Mouse (Mus musculus): ENCODE results near the gene Fam102b. TPM values are rescaled to one million over a fixed set of nuclear protein-coding genes. Genes with fewer than 3 reads are reported as not detected.

The Fam102b gene
- polyA plus RNA-seq, 1 experiment, result 3.7 TPM

- Histone ChIP-seq H3K27me3 (ENCODE audit: control insufficient read depth, insufficient read depth, insufficient read length) (no peaks in the 10 kb centered on the region), H3ac (ENCODE audit: control insufficient read depth, insufficient read length) (no peak overlapping the region), H3K4me2 (ENCODE audit: low read depth) (no peak overlapping the region), H3K79me2 (ENCODE audit: control insufficient read depth, insufficient read depth) (no peaks in the 10 kb centered on the region), H3K36me3 (ENCODE audit: control insufficient read depth, insufficient read depth) (no peaks in the 10 kb centered on the region), H3K4me3 (no peak overlapping the region)
- TF ChIP-seq TCF12 (IDR thresholded peaks at IDR 0.05; ENCODE audit: insufficient read depth, poor library complexity, severe bottlenecking), result no peak
- no peak for TF ChIP-seq POLR2AphosphoS2 (IDR thresholded peaks at IDR 0.05; ENCODE audit: insufficient read length, low read depth)
- TF ChIP-seq MAX (IDR thresholded peaks at IDR 0.05; ENCODE audit: low read depth), result no peak
- TF ChIP-seq CEBPB (IDR thresholded peaks at IDR 0.05; ENCODE audit: insufficient read depth, poor library complexity, severe bottlenecking), result no peak
- no peak for TF ChIP-seq TCF3 (IDR thresholded peaks at IDR 0.05; ENCODE audit: insufficient read length, low read depth)
- TF ChIP-seq POLR2A (IDR thresholded peaks at IDR 0.05; ENCODE audit: insufficient read length, low read depth), result no peak
- no peak for TF ChIP-seq MYOG (IDR thresholded peaks at IDR 0.05; ENCODE audit: control insufficient read depth in 1 of 3, insufficient read depth in 1 of 3, insufficient read length in 2 of 3, low read depth in 2 of 3)
- no peak for TF ChIP-seq MYOD1 (IDR thresholded peaks at IDR 0.05; ENCODE audit: control insufficient read depth in 1 of 3, insufficient read length in 2 of 3, low read depth in 2 of 3)
- no peak for TF ChIP-seq SRF (IDR thresholded peaks at IDR 0.05; ENCODE audit: control insufficient read depth, insufficient read length, low read depth)
- no peak for TF ChIP-seq USF1 (IDR thresholded peaks at IDR 0.05; ENCODE audit: low read depth)
- TF ChIP-seq E2F4 (IDR thresholded peaks at IDR 0.05; ENCODE audit: insufficient read depth), result no peak
- TF ChIP-seq REST (IDR thresholded peaks at IDR 0.05; ENCODE audit: insufficient read depth, insufficient read length), result no peak
These were observed 61.4 kb downstream of the Fam102b start for GRCm38 (mm10) chr3:108966051-108966450.

- Histone ChIP-seq H3K4me3 (no peak overlapping the region), H3ac (ENCODE audit: control insufficient read depth, insufficient read length) (no peak overlapping the region), H3K4me2 (ENCODE audit: low read depth) (no peak overlapping the region), H3K79me2 (ENCODE audit: control insufficient read depth, insufficient read depth) (no peaks in the 10 kb centered on the region), H3K27me3 (ENCODE audit: control insufficient read depth, insufficient read depth, insufficient read length) (no peaks in the 10 kb centered on the region), H3K36me3 (ENCODE audit: control insufficient read depth, insufficient read depth) (no peaks in the 10 kb centered on the region)
- TF ChIP-seq CEBPB (IDR thresholded peaks at IDR 0.05; ENCODE audit: insufficient read depth, poor library complexity, severe bottlenecking) (no peak), MAX (IDR thresholded peaks at IDR 0.05; ENCODE audit: low read depth) (no peak), TCF3 (IDR thresholded peaks at IDR 0.05; ENCODE audit: insufficient read length, low read depth) (no peak)
These were observed 62.9 kb downstream of the Fam102b start for GRCm38 (mm10) chr3:108964361-108965044.

DNA sequence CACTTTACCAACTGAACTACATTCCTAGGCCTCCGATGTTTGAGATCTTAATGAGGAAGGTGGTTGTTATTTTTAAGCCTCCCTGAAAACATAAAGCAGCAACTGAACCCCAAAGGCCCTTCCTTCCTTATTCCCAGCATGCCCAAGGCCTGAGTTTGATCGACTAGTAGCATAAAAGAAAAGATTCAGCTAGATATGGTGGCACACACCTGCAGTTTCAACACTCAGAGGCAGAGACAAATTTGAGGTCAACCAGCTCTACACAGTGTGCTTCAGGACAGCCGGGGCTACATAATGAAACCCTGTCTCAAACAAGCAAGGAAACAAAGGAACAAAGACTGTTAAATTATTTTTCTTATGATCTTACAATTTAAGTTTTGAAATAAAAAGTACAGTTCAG, 63.6 kb downstream of the Fam102b start:
- no peaks in the 10 kb centered on the region for H3K79me2 ChIP-seq (ENCODE audit: control insufficient read depth, insufficient read depth)
- no peaks in the 10 kb centered on the region for H3K36me3 ChIP-seq (ENCODE audit: control insufficient read depth, insufficient read depth)
- H3K4me3 ChIP-seq, result no peak overlapping the region
- no peak overlapping the region for H3K4me2 ChIP-seq (ENCODE audit: low read depth)
- H3ac ChIP-seq (ENCODE audit: control insufficient read depth, insufficient read length), result no peak overlapping the region
- no peaks in the 10 kb centered on the region for H3K27me3 ChIP-seq (ENCODE audit: control insufficient read depth, insufficient read depth, insufficient read length)
- no peak for TF ChIP-seq REST (IDR thresholded peaks at IDR 0.05; ENCODE audit: insufficient read depth, insufficient read length)
- no peak for TF ChIP-seq SRF (IDR thresholded peaks at IDR 0.05; ENCODE audit: control insufficient read depth, insufficient read length, low read depth)
- TF ChIP-seq CEBPB (IDR thresholded peaks at IDR 0.05; ENCODE audit: insufficient read depth, poor library complexity, severe bottlenecking), result no peak
- no peak for TF ChIP-seq TCF3 (IDR thresholded peaks at IDR 0.05; ENCODE audit: insufficient read length, low read depth)
- no peak for TF ChIP-seq MYOD1 (IDR thresholded peaks at IDR 0.05; ENCODE audit: control insufficient read depth in 1 of 3, insufficient read length in 2 of 3, low read depth in 2 of 3)
- TF ChIP-seq MYOG (IDR thresholded peaks at IDR 0.05; ENCODE audit: control insufficient read depth in 1 of 3, insufficient read depth in 1 of 3, insufficient read length in 2 of 3, low read depth in 2 of 3), result no peak
- no peak for TF ChIP-seq POLR2AphosphoS2 (IDR thresholded peaks at IDR 0.05; ENCODE audit: insufficient read length, low read depth)
- TF ChIP-seq USF1 (IDR thresholded peaks at IDR 0.05; ENCODE audit: low read depth), result no peak
- TF ChIP-seq MAX (IDR thresholded peaks at IDR 0.05; ENCODE audit: low read depth), result no peak
- TF ChIP-seq TCF12 (IDR thresholded peaks at IDR 0.05; ENCODE audit: insufficient read depth, poor library complexity, severe bottlenecking), result no peak
- no peak for TF ChIP-seq E2F4 (IDR thresholded peaks at IDR 0.05; ENCODE audit: insufficient read depth)

DNA sequence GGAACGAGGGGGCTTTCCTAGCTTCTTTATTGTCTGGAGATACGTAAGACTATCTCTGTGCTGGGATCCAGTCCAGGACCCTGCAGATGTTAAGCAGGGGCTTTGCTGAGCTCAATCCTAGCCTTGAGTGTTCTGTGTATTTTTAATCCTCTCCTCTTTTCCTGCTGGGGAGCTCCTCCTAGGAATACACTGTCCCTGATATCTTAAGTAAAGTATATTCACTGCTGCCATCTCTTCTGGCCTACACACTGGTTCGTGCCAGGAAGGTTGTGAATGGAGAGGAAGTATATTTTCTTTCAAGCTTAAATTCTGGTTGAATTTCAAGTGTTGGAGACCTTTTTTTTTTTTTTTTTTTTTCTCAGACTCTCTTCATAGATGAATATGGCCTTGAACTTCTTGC, 64.1 kb downstream of the Fam102b start:
- Histone ChIP-seq H3ac (ENCODE audit: control insufficient read depth, insufficient read length) (no peak overlapping the region), H3K36me3 (ENCODE audit: control insufficient read depth, insufficient read depth) (no peaks in the 10 kb centered on the region), H3K79me2 (ENCODE audit: control insufficient read depth, insufficient read depth) (no peaks in the 10 kb centered on the region), H3K4me2 (ENCODE audit: low read depth) (no peak overlapping the region), H3K27me3 (ENCODE audit: control insufficient read depth, insufficient read depth, insufficient read length) (no peaks in the 10 kb centered on the region), H3K4me3 (no peak overlapping the region)
- TF ChIP-seq CEBPB (IDR thresholded peaks at IDR 0.05; ENCODE audit: insufficient read depth, poor library complexity, severe bottlenecking), result no peak
- no peak for TF ChIP-seq TCF3 (IDR thresholded peaks at IDR 0.05; ENCODE audit: insufficient read length, low read depth)
- TF ChIP-seq POLR2A (IDR thresholded peaks at IDR 0.05; ENCODE audit: insufficient read length, low read depth), result no peak
- TF ChIP-seq TCF12 (IDR thresholded peaks at IDR 0.05; ENCODE audit: insufficient read depth, poor library complexity, severe bottlenecking), result no peak
- TF ChIP-seq SRF (IDR thresholded peaks at IDR 0.05; ENCODE audit: control insufficient read depth, insufficient read length, low read depth), result no peak
- TF ChIP-seq E2F4 (IDR thresholded peaks at IDR 0.05; ENCODE audit: insufficient read depth), result no peak
- TF ChIP-seq USF1 (IDR thresholded peaks at IDR 0.05; ENCODE audit: low read depth), result no peak
- no peak for TF ChIP-seq MAX (IDR thresholded peaks at IDR 0.05; ENCODE audit: low read depth)
- no peak for TF ChIP-seq REST (IDR thresholded peaks at IDR 0.05; ENCODE audit: insufficient read depth, insufficient read length)
- TF ChIP-seq POLR2AphosphoS2 (IDR thresholded peaks at IDR 0.05; ENCODE audit: insufficient read length, low read depth), result no peak
- TF ChIP-seq MYOD1 (IDR thresholded peaks at IDR 0.05; ENCODE audit: control insufficient read depth in 1 of 3, insufficient read length in 2 of 3, low read depth in 2 of 3), result no peak
- TF ChIP-seq MYOG (IDR thresholded peaks at IDR 0.05; ENCODE audit: control insufficient read depth in 1 of 3, insufficient read depth in 1 of 3, insufficient read length in 2 of 3, low read depth in 2 of 3), result no peak

GRCm38 (mm10) chr3:108961655-108962054, 65.8 kb downstream of the Fam102b start:
- H3K4me3 ChIP-seq, result no peak overlapping the region
- no peaks in the 10 kb centered on the region for H3K36me3 ChIP-seq (ENCODE audit: control insufficient read depth, insufficient read depth)
- no peaks in the 10 kb centered on the region for H3K27me3 ChIP-seq (ENCODE audit: control insufficient read depth, insufficient read depth, insufficient read length)
- H3K4me2 ChIP-seq (ENCODE audit: low read depth), result no peak overlapping the region
- TF ChIP-seq REST (IDR thresholded peaks at IDR 0.05; ENCODE audit: insufficient read depth, insufficient read length) (no peak), TCF12 (IDR thresholded peaks at IDR 0.05; ENCODE audit: insufficient read depth, poor library complexity, severe bottlenecking) (no peak), POLR2A (IDR thresholded peaks at IDR 0.05; ENCODE audit: insufficient read length, low read depth) (no peak), TCF3 (IDR thresholded peaks at IDR 0.05; ENCODE audit: insufficient read length, low read depth) (no peak), MYOD1 (IDR thresholded peaks at IDR 0.05; ENCODE audit: control insufficient read depth in 1 of 3, insufficient read length in 2 of 3, low read depth in 2 of 3) (no peak), MYOG (IDR thresholded peaks at IDR 0.05; ENCODE audit: control insufficient read depth in 1 of 3, insufficient read depth in 1 of 3, insufficient read length in 2 of 3, low read depth in 2 of 3) (no peak), CEBPB (IDR thresholded peaks at IDR 0.05; ENCODE audit: insufficient read depth, poor library complexity, severe bottlenecking) (no peak), E2F4 (IDR thresholded peaks at IDR 0.05; ENCODE audit: insufficient read depth) (no peak), USF1 (IDR thresholded peaks at IDR 0.05; ENCODE audit: low read depth) (no peak), SRF (IDR thresholded peaks at IDR 0.05; ENCODE audit: control insufficient read depth, insufficient read length, low read depth) (no peak), MAX (IDR thresholded peaks at IDR 0.05; ENCODE audit: low read depth) (no peak), POLR2AphosphoS2 (IDR thresholded peaks at IDR 0.05; ENCODE audit: insufficient read length, low read depth) (no peak)
- H3ac ChIP-seq (ENCODE audit: control insufficient read depth, insufficient read length), result no peak overlapping the region
- H3K79me2 ChIP-seq (ENCODE audit: control insufficient read depth, insufficient read depth), result no peaks in the 10 kb centered on the region

All from myocyte (in vitro differentiated cells).